Mouse (Mus musculus) hindbrain, embryonic 10.5 days (tissue): Measurements from ENCODE around the gene Etfa. TPM values are rescaled to one million over a fixed set of nuclear protein-coding genes. Genes with fewer than 3 reads are reported as not detected.

Source experiments
- DNase-seq: peaks from one replicate; pipeline ENCODE4 v3.0.0-alpha.2; 2017; ENCODE audit warnings: low spot score
- H3K27ac ChIP-seq: fragments of 300-500 bp; sonication (generic); 2 replicates; pipeline ENCODE4 v1.5.1; 2016; ENCODE audit warnings: mild to moderate bottlenecking, moderate library complexity
- H3K27me3 ChIP-seq: fragments of 300-500 bp; sonication (generic); 2 replicates; pipeline ENCODE4 v1.6.1; 2016; ENCODE audit warnings: mild to moderate bottlenecking; ENCODE audit not compliant: poor library complexity, insufficient read depth, severe bottlenecking
- H3K36me3 ChIP-seq: fragments of 300-500 bp; sonication (generic); 2 replicates; pipeline ENCODE4 v1.6.1; 2016; ENCODE audit warnings: mild to moderate bottlenecking, moderate library complexity
- H3K4me1 ChIP-seq: fragments of 300-500 bp; sonication (generic); replicated peaks from 2 replicates; pipeline ENCODE4 v1.6.1; 2016; ENCODE audit warnings: mild to moderate bottlenecking
- H3K4me3 ChIP-seq: fragments of 300-500 bp; sonication (generic); 2 replicates; pipeline ENCODE4 v1.5.1; 2016; ENCODE audit warnings: mild to moderate bottlenecking, moderate library complexity
- H3K9me3 ChIP-seq: fragments of 300-500 bp; sonication (generic); 2 replicates; pipeline ENCODE4 v1.6.1; 2016; ENCODE audit warnings: mild to moderate bottlenecking, moderate library complexity
- WGBS: fragments of 180-500 bp; shearing (Covaris S2); methylation state at CpG from one replicate; pipeline ENCODE4 v1.1.7; 2016; 5-methylcytosine and 5-hydroxymethylcytosine counted together
- polyA plus RNA-seq: library from polyadenylated mRNA; unstranded; fragments of >200 nt; fragmentation: Nextera tagmentation; extraction: Ambion mirVana; gene quantifications from 2 replicates; pipeline ENCODE4 v1.2.1, GENCODE M21; 2016

The Etfa gene
- polyA plus RNA-seq, 1 experiment from 2014 or later = 122 TPM

DNA sequence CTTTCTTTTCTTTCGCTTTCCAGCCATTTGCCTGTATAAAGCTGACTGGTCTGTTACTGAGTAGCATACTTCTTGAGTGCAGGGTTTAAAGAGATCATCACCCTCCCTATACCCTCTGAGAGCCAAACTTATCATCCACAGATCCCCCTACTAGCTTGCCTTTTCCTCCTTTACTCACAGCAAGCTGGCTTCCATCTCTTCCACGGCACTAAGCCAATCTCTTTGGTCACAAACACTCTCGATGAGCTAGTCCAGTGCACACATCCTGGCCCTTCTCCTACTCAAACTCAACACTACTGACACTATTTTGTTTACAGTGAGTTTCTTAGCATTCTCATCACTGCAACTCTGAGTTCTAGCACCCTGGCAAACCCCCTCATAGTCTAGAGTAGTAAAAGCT lies 4.1 kb downstream of the Etfa start:
- H3K27ac ChIP-seq = no peak overlapping the region

DNA sequence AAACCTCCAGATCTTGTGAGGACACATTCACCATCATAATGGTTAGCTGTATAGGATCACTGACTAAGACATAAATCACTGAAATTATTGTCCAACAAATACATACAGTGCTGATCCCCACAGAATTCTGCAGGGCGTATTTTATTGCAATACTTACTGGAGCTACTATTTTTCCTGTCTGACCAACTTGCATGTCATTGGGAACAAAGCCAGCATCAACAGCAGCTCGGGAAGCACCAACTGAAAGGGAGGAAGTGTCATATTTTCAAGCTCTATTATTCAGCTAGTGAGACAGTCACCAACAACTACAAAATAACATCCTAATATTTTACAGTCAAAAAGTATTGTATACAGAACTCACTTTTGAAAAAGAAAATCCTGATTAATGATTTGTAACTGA lies 29.9 kb downstream of the Etfa start:
- no peak for DNase-seq
- no peak overlapping the region for H3K4me3 ChIP-seq
- no peaks in the 10 kb centered on the region for H3K4me1 ChIP-seq
- H3K36me3 ChIP-seq = peaks cover 21% of the 10 kb centered on the region
- no peaks in the 10 kb centered on the region for H3K27me3 ChIP-seq
- 80% methylated on average over 2 of the region's 2 CpGs for WGBS
- H3K27ac ChIP-seq = no peak overlapping the region
- H3K9me3 ChIP-seq = no peaks in the 10 kb centered on the region

More for the DNA sequence above, 4.1 kb downstream of the Etfa start:
- Histone ChIP-seq H3K4me1 (peaks cover 16% of the 10 kb centered on the region; the same call in 1 of the 2 replicates), H3K36me3 (no peaks in the 10 kb centered on the region), H3K9me3 (no peaks in the 10 kb centered on the region), H3K27me3 (peaks cover 4% of the 10 kb centered on the region), H3K4me3 (no peak overlapping the region)
- WGBS = 90% methylated on average over 3 of the region's 3 CpGs
- no peak for DNase-seq

GRCm38 (mm10) chr9:55478699-55479098 lies 33.3 kb downstream of the Etfa start:
- H3K36me3 ChIP-seq = peaks cover 13% of the 10 kb centered on the region; the same call in 1 of the 2 replicates
- H3K27me3 ChIP-seq = no peaks in the 10 kb centered on the region
- no peaks in the 10 kb centered on the region for H3K4me1 ChIP-seq
- H3K9me3 ChIP-seq = no peaks in the 10 kb centered on the region
- no peak overlapping the region for H3K27ac ChIP-seq
- H3K4me3 ChIP-seq = no peak overlapping the region
- no peak for DNase-seq

- Histone ChIP-seq H3K9me3 (no peaks in the 10 kb centered on the region), H3K27me3 (no peaks in the 10 kb centered on the region), H3K4me3 (no peak overlapping the region), H3K4me1 (no peaks in the 10 kb centered on the region), H3K27ac (no peak overlapping the region), H3K36me3 (peaks cover 7% of the 10 kb centered on the region; the same call in 1 of the 2 replicates)
- no peak for DNase-seq
- 85% methylated on average over 1 of the region's 1 CpGs for WGBS
Observed at GRCm38 (mm10) chr9:55476084-55476483, 36.0 kb downstream of the Etfa start.

GRCm38 (mm10) chr9:55468397-55468796 lies 43.6 kb downstream of the Etfa start:
- H3K27ac ChIP-seq = no peak overlapping the region
- H3K36me3 ChIP-seq = no peaks in the 10 kb centered on the region
- H3K27me3 ChIP-seq = no peaks in the 10 kb centered on the region
- H3K4me3 ChIP-seq = no peak overlapping the region
- no peak for DNase-seq
- WGBS = 78% methylated on average over 1 of the region's 1 CpGs
- H3K9me3 ChIP-seq = no peaks in the 10 kb centered on the region
- H3K4me1 ChIP-seq = no peaks in the 10 kb centered on the region

GRCm38 (mm10) chr9:55453366-55453765 lies 58.7 kb downstream of the Etfa start:
- Histone ChIP-seq H3K4me1 (peaks cover 8% of the 10 kb centered on the region), H3K36me3 (0 out of 2 replicates have a peak, but pooled peaks cover 3% of the 10 kb centered on the region), H3K9me3 (no peaks in the 10 kb centered on the region), H3K27me3 (no peaks in the 10 kb centered on the region), H3K27ac (no peak overlapping the region), H3K4me3 (no peak overlapping the region)
- 88% methylated on average over 5 of the region's 5 CpGs for WGBS
- DNase-seq = no peak

DNA sequence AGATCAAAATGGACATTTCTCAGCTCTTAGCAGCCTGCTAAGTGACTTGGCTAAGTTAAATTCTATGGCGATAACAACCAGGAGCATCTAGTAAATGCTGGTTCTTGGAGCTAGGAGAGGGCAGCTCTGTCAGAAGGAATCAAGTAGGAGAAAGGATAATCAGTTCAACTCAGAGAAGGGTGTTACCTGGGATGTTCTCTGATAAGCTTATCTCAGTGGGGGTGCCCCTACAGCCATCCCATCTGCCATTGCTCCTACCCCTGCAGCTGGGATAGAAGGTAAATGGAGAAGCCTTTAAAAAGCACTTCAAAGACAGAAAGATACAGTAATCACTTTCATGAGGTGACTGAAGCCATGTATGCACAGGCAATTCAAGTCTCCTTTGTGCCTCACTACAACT lies 59.1 kb downstream of the Etfa start:
- Histone ChIP-seq H3K27me3 (no peaks in the 10 kb centered on the region), H3K27ac (no peak overlapping the region), H3K36me3 (0 out of 2 replicates have a peak, but pooled peaks cover 3% of the 10 kb centered on the region), H3K9me3 (no peaks in the 10 kb centered on the region), H3K4me1 (peaks cover 8% of the 10 kb centered on the region), H3K4me3 (no peak overlapping the region)
- 93% methylated on average over 1 of the region's 1 CpGs for WGBS
- no peak for DNase-seq

DNA sequence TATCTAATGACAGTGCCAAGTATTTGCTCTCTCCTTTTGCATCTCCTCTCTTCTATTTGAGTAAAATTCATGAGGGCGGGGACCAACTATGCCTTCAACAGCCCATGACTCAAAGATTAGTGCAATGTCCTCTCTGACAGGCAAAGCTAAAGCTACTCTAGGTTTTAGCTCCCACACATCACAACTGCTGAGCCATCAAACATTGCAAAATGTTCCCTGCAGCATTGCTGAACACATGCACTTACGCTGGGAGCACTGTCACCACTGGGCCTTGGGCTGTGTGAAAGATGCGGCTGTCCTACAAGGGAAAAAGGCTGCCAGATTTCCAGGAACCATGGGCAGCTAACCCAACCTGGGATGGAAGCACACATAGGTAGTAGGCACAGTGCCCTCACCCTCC lies 60.6 kb downstream of the Etfa start:
- Histone ChIP-seq H3K27ac (no peak overlapping the region), H3K9me3 (no peaks in the 10 kb centered on the region), H3K36me3 (0 out of 2 replicates have a peak, but pooled peaks cover 3% of the 10 kb centered on the region), H3K4me1 (peaks cover 8% of the 10 kb centered on the region), H3K27me3 (no peaks in the 10 kb centered on the region), H3K4me3 (no peak overlapping the region)
- WGBS = 88% methylated on average over 3 of the region's 3 CpGs
- no peak for DNase-seq

- no peak for DNase-seq
- Histone ChIP-seq H3K27ac (no peak overlapping the region), H3K4me3 (no peak overlapping the region), H3K9me3 (no peaks in the 10 kb centered on the region), H3K36me3 (0 out of 2 replicates have a peak, but pooled peaks cover 3% of the 10 kb centered on the region), H3K4me1 (peaks cover 8% of the 10 kb centered on the region), H3K27me3 (no peaks in the 10 kb centered on the region)
- 85% methylated on average over 6 of the region's 6 CpGs for WGBS
Observed at GRCm38 (mm10) chr9:55450035-55450434, 62.0 kb downstream of the Etfa start.

DNA sequence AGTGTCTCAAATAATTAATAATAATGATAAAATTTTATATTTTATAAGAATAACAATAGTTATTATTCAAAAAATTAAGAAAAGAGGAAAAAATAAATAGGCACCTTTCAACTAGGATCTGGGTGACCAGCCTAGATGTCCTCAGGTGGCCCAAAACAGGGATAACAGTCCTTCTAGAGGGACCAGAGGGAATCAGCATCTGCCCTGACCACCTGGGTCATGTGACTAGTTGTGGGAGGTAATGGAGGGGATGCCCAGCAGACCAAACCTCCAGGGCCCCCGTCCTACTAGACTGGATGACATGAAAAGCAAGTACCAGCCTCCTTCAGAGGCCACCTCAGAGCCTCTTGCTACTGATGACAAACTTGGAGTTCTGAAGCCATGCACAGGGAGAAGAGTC lies 62.9 kb downstream of the Etfa start:
- Histone ChIP-seq H3K4me3 (no peak overlapping the region), H3K36me3 (0 out of 2 replicates have a peak, but pooled peaks cover 3% of the 10 kb centered on the region), H3K4me1 (peaks cover 8% of the 10 kb centered on the region), H3K27ac (no peak overlapping the region), H3K27me3 (no peaks in the 10 kb centered on the region), H3K9me3 (no peaks in the 10 kb centered on the region)
- WGBS = 83% methylated on average over 1 of the region's 1 CpGs
- no peak for DNase-seq

- Histone ChIP-seq H3K4me1 (peaks cover 8% of the 10 kb centered on the region), H3K4me3 (no peak overlapping the region), H3K27ac (no peak overlapping the region), H3K36me3 (no peaks in the 10 kb centered on the region), H3K27me3 (no peaks in the 10 kb centered on the region), H3K9me3 (no peaks in the 10 kb centered on the region)
- WGBS = 88% methylated on average over 4 of the region's 4 CpGs
- no peak for DNase-seq
Observed at GRCm38 (mm10) chr9:55447509-55447908, 64.5 kb downstream of the Etfa start.

DNA sequence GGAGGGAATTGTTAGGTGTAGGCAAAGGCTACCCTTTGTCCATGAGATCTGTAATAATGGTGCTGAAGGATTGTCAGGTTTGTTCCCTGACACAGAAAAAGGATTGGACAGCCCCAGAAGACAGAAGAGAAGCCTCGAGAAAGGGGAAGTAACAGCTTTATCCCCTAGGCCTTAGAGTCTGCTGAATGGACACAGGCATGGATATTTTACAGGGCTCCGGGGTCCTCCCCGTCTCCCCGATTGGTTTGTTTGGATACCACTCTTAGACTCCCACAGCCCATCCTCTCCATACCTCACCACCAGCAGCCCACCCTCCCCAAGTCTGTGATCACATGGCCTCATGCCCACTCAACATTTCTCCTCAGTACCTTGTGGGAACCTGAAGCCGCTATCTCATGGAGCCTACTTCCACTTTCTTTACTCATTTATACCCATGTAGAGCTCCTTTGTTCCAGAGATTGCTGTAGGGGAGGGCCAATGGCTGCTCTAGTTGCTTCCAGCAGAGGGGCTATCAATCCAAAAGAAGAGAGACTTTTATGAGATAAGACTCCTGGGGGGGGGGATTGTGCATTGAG lies 72.8 kb downstream of the Etfa start:
- H3K27me3 ChIP-seq = no peaks in the 10 kb centered on the region
- WGBS = 84% methylated on average over 5 of the region's 5 CpGs
- no peak overlapping the region for H3K4me3 ChIP-seq
- no peaks in the 10 kb centered on the region for H3K4me1 ChIP-seq
- peak overlapping the region; percentile 0; the same call in 1 of the 2 replicates for H3K27ac ChIP-seq
- no peaks in the 10 kb centered on the region for H3K36me3 ChIP-seq
- DNase-seq = no peak
- no peaks in the 10 kb centered on the region for H3K9me3 ChIP-seq

DNA sequence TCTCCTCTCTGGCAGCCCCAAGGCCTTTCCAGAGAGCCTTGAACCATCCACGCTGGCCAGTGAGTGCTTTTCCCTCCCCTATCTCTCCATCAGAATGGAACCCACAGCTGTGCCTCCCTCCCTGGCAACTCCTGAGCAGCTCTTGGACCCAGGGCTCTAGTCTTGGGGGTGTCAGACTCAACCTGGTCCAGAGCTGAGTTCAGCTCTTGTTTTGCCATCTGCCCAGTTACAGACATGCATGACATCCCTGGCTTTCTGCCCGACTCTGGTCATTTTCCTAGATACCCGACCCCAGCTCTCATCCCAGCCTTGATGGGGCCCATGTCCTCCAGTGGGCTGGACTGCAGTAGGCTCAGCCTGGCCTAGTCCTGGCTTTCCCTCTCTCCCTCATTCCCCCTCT lies 73.6 kb downstream of the Etfa start:
- WGBS = 73% methylated on average over 3 of the region's 3 CpGs
- DNase-seq = no peak
- H3K4me3 ChIP-seq = no peak overlapping the region
- H3K4me1 ChIP-seq = peaks cover 4% of the 10 kb centered on the region; the same call in 1 of the 2 replicates
- peak overlapping the region; percentile 0; the same call in 1 of the 2 replicates for H3K27ac ChIP-seq
- no peaks in the 10 kb centered on the region for H3K9me3 ChIP-seq
- H3K36me3 ChIP-seq = no peaks in the 10 kb centered on the region
- H3K27me3 ChIP-seq = no peaks in the 10 kb centered on the region

DNA sequence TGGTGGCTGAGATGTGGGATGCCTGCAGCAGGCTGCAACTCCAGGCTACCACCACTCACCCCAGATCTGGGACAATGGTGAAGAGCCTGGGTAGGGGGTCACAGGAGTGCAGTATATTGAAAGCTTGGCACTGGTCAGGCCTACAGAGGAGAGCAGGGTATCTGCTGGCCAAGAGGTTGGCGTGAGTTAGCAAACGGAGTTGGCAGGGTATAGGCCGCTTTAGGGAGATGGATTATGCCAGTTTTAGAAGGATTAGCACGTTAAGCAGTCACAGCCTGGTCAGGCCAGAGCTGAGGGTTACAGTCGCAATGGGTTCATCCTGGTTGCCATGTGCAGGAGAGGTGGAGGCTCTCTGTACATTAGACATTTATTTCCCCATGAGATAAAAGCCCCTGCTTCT lies 78.2 kb downstream of the Etfa start:
- Histone ChIP-seq H3K4me1 (peaks cover 23% of the 10 kb centered on the region), H3K4me3 (no peak overlapping the region), H3K27ac (peak overlapping the region; percentile 45), H3K9me3 (no peaks in the 10 kb centered on the region), H3K36me3 (no peaks in the 10 kb centered on the region), H3K27me3 (peaks cover 19% of the 10 kb centered on the region)
- DNase-seq = no peak
- 92% methylated on average over 5 of the region's 5 CpGs for WGBS
